Mouse (Mus musculus): Measurements from ENCODE around the gene Krt20. TPM values are rescaled to one million over a fixed set of nuclear protein-coding genes. Genes with fewer than 3 reads are reported as not detected.

Gene Krt20
- polyA plus RNA-seq, 1 experiment from 2014 or later: 3.9 TPM

- 9% methylated on average over 8 of the region's 8 CpGs for WGBS
- H3K4me1 ChIP-seq (ENCODE audit: control insufficient read depth, insufficient read depth, low read length): 0 out of 2 replicates have a peak, but pooled peaks cover 5% of the 10 kb centered on the region
- no peak overlapping the region for H3K27ac ChIP-seq (ENCODE audit: low read length)
- H3K4me2 ChIP-seq (replicated peaks; ENCODE audit: low read depth, low read length): no peak overlapping the region
- no peak overlapping the region for H3K9ac ChIP-seq (replicated peaks; ENCODE audit: low read depth, low read length)
- no peaks in the 10 kb centered on the region for H3K36me3 ChIP-seq (ENCODE audit: control insufficient read depth, insufficient read depth, low read length)
- no peak overlapping the region for H3K4me3 ChIP-seq (ENCODE audit: low read depth, low read length)
- no peaks in the 10 kb centered on the region for H3K9me3 ChIP-seq (ENCODE audit: control insufficient read depth, low read depth, low read length)
- no peak for ATAC-seq (ENCODE audit: insufficient number of reproducible peaks, insufficient read depth, low FRiP score, low read depth)
- H3K27me3 ChIP-seq (ENCODE audit: control insufficient read depth, insufficient read depth, low read length): no peaks in the 10 kb centered on the region
Measured at GRCm38 (mm10) chr11:99463155-99463554, 25.2 kb upstream of the Krt20 start.

DNA sequence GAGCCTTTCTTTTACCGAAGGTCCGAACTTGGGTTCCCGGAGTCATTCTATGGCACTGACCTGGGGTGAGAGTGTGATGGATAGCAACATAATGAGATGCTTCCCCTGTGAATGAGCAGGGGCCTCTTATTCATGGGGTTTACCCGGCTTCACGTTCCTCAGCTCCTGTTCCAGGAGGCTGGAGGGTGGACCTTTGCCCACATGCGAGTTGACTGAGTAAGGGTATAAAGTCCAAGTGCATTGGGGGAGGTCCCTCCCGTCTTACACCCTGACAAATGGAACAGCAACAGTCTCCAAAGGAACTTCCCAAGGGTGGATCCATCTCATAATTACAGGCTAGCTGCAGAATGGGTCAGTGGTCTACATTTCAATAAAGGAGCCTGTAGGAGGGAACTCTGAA, 23.8 kb upstream of the Krt20 start:
- ATAC-seq (ENCODE audit: insufficient number of reproducible peaks, insufficient read depth, low FRiP score, low read depth): no peak
- Histone ChIP-seq H3K4me2 (replicated peaks; ENCODE audit: low read depth, low read length) (no peak overlapping the region), H3K4me3 (ENCODE audit: low read depth, low read length) (no peak overlapping the region), H3K9me3 (ENCODE audit: control insufficient read depth, low read depth, low read length) (no peaks in the 10 kb centered on the region), H3K9ac (replicated peaks; ENCODE audit: low read depth, low read length) (no peak overlapping the region), H3K27me3 (ENCODE audit: control insufficient read depth, insufficient read depth, low read length) (no peaks in the 10 kb centered on the region), H3K4me1 (ENCODE audit: control insufficient read depth, insufficient read depth, low read length) (0 out of 2 replicates have a peak, but pooled peaks cover 5% of the 10 kb centered on the region), H3K36me3 (ENCODE audit: control insufficient read depth, insufficient read depth, low read length) (no peaks in the 10 kb centered on the region), H3K27ac (ENCODE audit: low read length) (no peak overlapping the region)
- 59% methylated on average over 7 of the region's 7 CpGs for WGBS

DNA sequence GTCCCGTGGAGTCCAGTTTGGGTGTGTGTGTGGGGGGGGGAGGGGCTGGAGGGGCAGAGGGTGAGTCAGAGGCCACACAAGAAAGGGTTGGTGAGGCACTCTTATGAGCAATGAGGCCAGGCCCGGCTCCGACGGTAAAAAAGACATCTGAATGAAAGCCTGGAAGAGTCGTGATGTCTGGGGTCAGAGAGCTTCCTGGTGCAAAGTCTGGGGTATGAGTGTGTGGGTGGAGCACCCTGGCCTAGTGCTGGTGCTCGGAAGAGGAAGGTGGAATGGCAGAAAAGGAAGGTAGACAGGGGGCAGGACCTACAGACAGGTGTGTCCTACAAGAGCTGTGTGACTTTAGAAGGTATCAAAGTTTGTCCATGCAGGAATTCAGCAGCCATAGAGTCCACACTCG, 20.9 kb upstream of the Krt20 start:
- H3K9me3 ChIP-seq (ENCODE audit: control insufficient read depth, low read depth, low read length): no peaks in the 10 kb centered on the region
- H3K4me2 ChIP-seq (replicated peaks; ENCODE audit: low read depth, low read length): no peak overlapping the region
- ATAC-seq (ENCODE audit: insufficient number of reproducible peaks, insufficient read depth, low FRiP score, low read depth): no peak
- H3K9ac ChIP-seq (replicated peaks; ENCODE audit: low read depth, low read length): no peak overlapping the region
- no peak overlapping the region for H3K27ac ChIP-seq (ENCODE audit: low read length)
- no peak overlapping the region for H3K4me3 ChIP-seq (ENCODE audit: low read depth, low read length)
- H3K36me3 ChIP-seq (ENCODE audit: control insufficient read depth, insufficient read depth, low read length): no peaks in the 10 kb centered on the region
- H3K4me1 ChIP-seq (ENCODE audit: control insufficient read depth, insufficient read depth, low read length): no peaks in the 10 kb centered on the region
- no peaks in the 10 kb centered on the region for H3K27me3 ChIP-seq (ENCODE audit: control insufficient read depth, insufficient read depth, low read length)
- WGBS: 35% methylated on average over 7 of the region's 7 CpGs

GRCm38 (mm10) chr11:99454759-99455158, 16.8 kb upstream of the Krt20 start:
- Histone ChIP-seq H3K9ac (replicated peaks; ENCODE audit: low read depth, low read length) (no peak overlapping the region), H3K4me2 (replicated peaks; ENCODE audit: low read depth, low read length) (no peak overlapping the region), H3K36me3 (ENCODE audit: control insufficient read depth, insufficient read depth, low read length) (no peaks in the 10 kb centered on the region), H3K4me3 (ENCODE audit: low read depth, low read length) (no peak overlapping the region), H3K4me1 (ENCODE audit: control insufficient read depth, insufficient read depth, low read length) (no peaks in the 10 kb centered on the region), H3K27ac (ENCODE audit: low read length) (no peak overlapping the region), H3K9me3 (ENCODE audit: control insufficient read depth, low read depth, low read length) (no peaks in the 10 kb centered on the region), H3K27me3 (ENCODE audit: control insufficient read depth, insufficient read depth, low read length) (no peaks in the 10 kb centered on the region)
- 75% methylated on average over 10 of the region's 10 CpGs for WGBS
- no peak for ATAC-seq (ENCODE audit: insufficient number of reproducible peaks, insufficient read depth, low FRiP score, low read depth)

DNA sequence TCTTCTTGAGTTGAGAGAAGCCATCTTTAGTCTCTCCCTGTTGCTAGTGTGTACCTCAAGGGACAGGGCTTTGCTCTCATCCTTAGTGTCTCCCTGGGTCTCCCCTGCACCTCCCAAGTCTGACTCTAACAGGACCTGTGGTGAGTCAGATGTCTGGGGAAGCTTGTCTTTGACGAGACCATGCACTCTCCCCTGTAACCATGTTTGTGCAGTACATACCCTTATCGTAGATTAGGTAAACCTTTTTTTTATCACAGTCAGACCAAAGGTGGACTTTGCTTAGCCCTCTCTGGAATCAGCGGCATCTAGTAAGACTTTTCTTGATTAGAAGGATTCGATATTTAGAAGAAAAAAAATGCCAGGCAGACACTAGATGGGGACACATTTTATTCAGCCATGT, 16.1 kb upstream of the Krt20 start:
- Histone ChIP-seq H3K4me1 (ENCODE audit: control insufficient read depth, insufficient read depth, low read length) (no peaks in the 10 kb centered on the region), H3K27me3 (ENCODE audit: control insufficient read depth, insufficient read depth, low read length) (no peaks in the 10 kb centered on the region), H3K9me3 (ENCODE audit: control insufficient read depth, low read depth, low read length) (no peaks in the 10 kb centered on the region), H3K4me2 (replicated peaks; ENCODE audit: low read depth, low read length) (no peak overlapping the region), H3K4me3 (ENCODE audit: low read depth, low read length) (no peak overlapping the region), H3K36me3 (ENCODE audit: control insufficient read depth, insufficient read depth, low read length) (no peaks in the 10 kb centered on the region), H3K27ac (ENCODE audit: low read length) (no peak overlapping the region), H3K9ac (replicated peaks; ENCODE audit: low read depth, low read length) (no peak overlapping the region)
- no peak for ATAC-seq (ENCODE audit: insufficient number of reproducible peaks, insufficient read depth, low FRiP score, low read depth)
- WGBS: 72% methylated on average over 4 of the region's 4 CpGs

DNA sequence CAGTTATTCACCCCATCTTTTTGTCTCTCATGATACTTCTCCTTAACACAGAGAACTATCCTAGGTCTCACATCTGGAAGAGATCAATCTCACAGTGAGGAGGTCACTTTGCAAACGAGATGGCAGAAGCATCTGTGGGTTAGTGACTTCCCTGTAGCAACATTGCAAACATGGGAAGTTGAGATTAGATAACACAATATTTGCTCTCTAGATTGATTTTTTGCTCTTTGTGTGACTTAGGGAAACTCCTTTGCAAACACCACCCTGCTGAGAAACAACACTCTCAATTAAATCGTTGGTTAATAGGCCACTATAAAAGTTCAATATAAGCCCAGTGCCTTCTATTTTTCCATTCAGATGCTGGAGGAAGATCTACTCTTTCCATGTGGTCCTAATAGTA, 10.8 kb upstream of the Krt20 start:
- Histone ChIP-seq H3K4me1 (ENCODE audit: control insufficient read depth, insufficient read depth, low read length) (no peaks in the 10 kb centered on the region), H3K9me3 (ENCODE audit: control insufficient read depth, low read depth, low read length) (no peaks in the 10 kb centered on the region), H3K27me3 (ENCODE audit: control insufficient read depth, insufficient read depth, low read length) (no peaks in the 10 kb centered on the region), H3K36me3 (ENCODE audit: control insufficient read depth, insufficient read depth, low read length) (no peaks in the 10 kb centered on the region), H3K4me2 (replicated peaks; ENCODE audit: low read depth, low read length) (no peak overlapping the region), H3K27ac (ENCODE audit: low read length) (no peak overlapping the region), H3K4me3 (ENCODE audit: low read depth, low read length) (no peak overlapping the region), H3K9ac (replicated peaks; ENCODE audit: low read depth, low read length) (no peak overlapping the region)
- no peak for ATAC-seq (ENCODE audit: insufficient number of reproducible peaks, insufficient read depth, low FRiP score, low read depth)
- 38% methylated on average over 2 of the region's 2 CpGs for WGBS

GRCm38 (mm10) chr11:99441220-99441619, 3.3 kb upstream of the Krt20 start:
- Histone ChIP-seq H3K36me3 (ENCODE audit: control insufficient read depth, insufficient read depth, low read length) (no peaks in the 10 kb centered on the region), H3K9ac (replicated peaks; ENCODE audit: low read depth, low read length) (no peak overlapping the region), H3K27ac (ENCODE audit: low read length) (no peak overlapping the region), H3K4me1 (ENCODE audit: control insufficient read depth, insufficient read depth, low read length) (0 out of 2 replicates have a peak, but pooled peaks cover 4% of the 10 kb centered on the region), H3K4me2 (replicated peaks; ENCODE audit: low read depth, low read length) (no peak overlapping the region), H3K27me3 (ENCODE audit: control insufficient read depth, insufficient read depth, low read length) (no peaks in the 10 kb centered on the region), H3K9me3 (ENCODE audit: control insufficient read depth, low read depth, low read length) (no peaks in the 10 kb centered on the region), H3K4me3 (ENCODE audit: low read depth, low read length) (no peak overlapping the region)
- ATAC-seq (ENCODE audit: insufficient number of reproducible peaks, insufficient read depth, low FRiP score, low read depth): no peak
- 34% methylated on average over 8 of the region's 8 CpGs for WGBS

DNA sequence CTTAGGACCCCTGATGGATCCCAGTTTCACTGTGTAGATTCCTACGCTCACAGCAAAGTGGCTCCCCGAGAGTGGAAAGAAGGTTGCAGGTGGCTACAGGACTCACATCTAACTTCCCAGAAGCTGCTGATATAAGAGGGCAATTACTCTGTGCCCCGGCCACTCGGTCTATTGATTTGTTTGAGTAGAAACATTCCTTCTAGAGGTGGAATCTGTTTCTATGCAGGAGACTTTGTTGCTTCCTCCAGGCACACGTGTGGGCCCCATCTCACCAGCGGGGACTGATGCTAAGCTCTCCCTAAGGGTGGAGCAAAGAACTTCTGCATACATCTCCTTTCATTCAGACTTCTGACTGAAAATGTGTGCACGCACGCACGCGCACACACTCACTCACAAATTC, 1.5 kb upstream of the Krt20 start:
- no peak for ATAC-seq (ENCODE audit: insufficient number of reproducible peaks, insufficient read depth, low FRiP score, low read depth)
- no peak overlapping the region for H3K4me3 ChIP-seq (ENCODE audit: low read depth, low read length)
- peak overlapping the region; percentile 15; the same call in 1 of the 2 replicates for H3K27ac ChIP-seq (ENCODE audit: low read length)
- H3K9ac ChIP-seq (replicated peaks; ENCODE audit: low read depth, low read length): no peak overlapping the region
- H3K4me1 ChIP-seq (ENCODE audit: control insufficient read depth, insufficient read depth, low read length): 0 out of 2 replicates have a peak, but pooled peaks cover 4% of the 10 kb centered on the region
- H3K36me3 ChIP-seq (ENCODE audit: control insufficient read depth, insufficient read depth, low read length): no peaks in the 10 kb centered on the region
- H3K9me3 ChIP-seq (ENCODE audit: control insufficient read depth, low read depth, low read length): no peaks in the 10 kb centered on the region
- no peak overlapping the region for H3K4me2 ChIP-seq (replicated peaks; ENCODE audit: low read depth, low read length)
- H3K27me3 ChIP-seq (ENCODE audit: control insufficient read depth, insufficient read depth, low read length): no peaks in the 10 kb centered on the region
- 43% methylated on average over 10 of the region's 10 CpGs for WGBS

- Histone ChIP-seq H3K4me3 (ENCODE audit: low read depth, low read length) (no peak overlapping the region), H3K4me1 (ENCODE audit: control insufficient read depth, insufficient read depth, low read length) (0 out of 2 replicates have a peak, but pooled peaks cover 4% of the 10 kb centered on the region), H3K27ac (ENCODE audit: low read length) (no peak overlapping the region), H3K4me2 (replicated peaks; ENCODE audit: low read depth, low read length) (no peak overlapping the region), H3K27me3 (ENCODE audit: control insufficient read depth, insufficient read depth, low read length) (no peaks in the 10 kb centered on the region), H3K9ac (replicated peaks; ENCODE audit: low read depth, low read length) (no peak overlapping the region), H3K9me3 (ENCODE audit: control insufficient read depth, low read depth, low read length) (no peaks in the 10 kb centered on the region), H3K36me3 (ENCODE audit: control insufficient read depth, insufficient read depth, low read length) (no peaks in the 10 kb centered on the region)
- WGBS: 62% methylated on average over 4 of the region's 4 CpGs
- no peak for ATAC-seq (ENCODE audit: insufficient number of reproducible peaks, insufficient read depth, low FRiP score, low read depth)
Measured at GRCm38 (mm10) chr11:99436625-99437024, 1.3 kb downstream of the Krt20 start.
